Mouse (Mus musculus) ES-Bruce4 (cell line): ENCODE data around the gene Dgcr8.

Source experiments
- CTCF ChIP-seq: IDR thresholded peaks from one replicate; pipeline ENCODE4 v1.8.1; 2011; ENCODE audit warnings: low read depth, low read length
- EP300 ChIP-seq: IDR thresholded peaks from 2 replicates; pipeline ENCODE4 v1.6.1; 2011; ENCODE audit warnings: low read depth, low read length; ENCODE audit not compliant: insufficient read depth
- POLR2A ChIP-seq: IDR thresholded peaks from one replicate; pipeline ENCODE4 v1.8.1; 2011; ENCODE audit warnings: low read length; ENCODE audit not compliant: insufficient read depth

DNA sequence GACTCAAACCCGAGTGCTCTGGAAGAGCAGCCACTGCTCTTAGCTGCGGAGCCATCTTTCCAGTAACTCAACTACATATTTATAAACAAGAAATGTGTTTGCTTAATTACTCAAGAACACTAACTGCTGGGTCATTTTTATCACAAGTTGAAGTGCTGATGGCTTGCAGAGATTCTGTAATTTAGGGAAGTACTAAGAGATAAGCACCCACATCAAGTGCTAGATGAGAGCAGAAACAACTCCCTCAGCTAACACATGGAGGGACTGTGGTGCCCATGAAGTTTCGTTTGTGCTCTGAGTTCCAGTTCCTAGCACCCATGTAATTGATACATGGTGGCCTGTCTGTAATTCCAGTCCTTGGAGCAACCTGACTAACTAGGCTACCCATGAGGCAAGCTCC, 29.9 kb upstream of the Dgcr8 start:
- TF ChIP-seq POLR2A (no peak), CTCF (no peak), EP300 (no peak)
